Mouse (Mus musculus): ENCODE results near the gene Mamstr. TPM values are rescaled to one million over a fixed set of nuclear protein-coding genes. Genes with fewer than 3 reads are reported as not detected.

Gene Mamstr
- polyA plus RNA-seq, 1 experiment from 2014 or later, result 2.8 TPM

- H3K27me3 ChIP-seq (replicated peaks; ENCODE audit: control insufficient read depth, insufficient read depth, low read length), result peaks cover 62% of the 10 kb centered on the region
- no peak overlapping the region for H3K27ac ChIP-seq (ENCODE audit: low read depth, low read length)
- H3K9ac ChIP-seq (ENCODE audit: low read depth, low read length), result no peak overlapping the region
- TF ChIP-seq CTCF (IDR thresholded peaks at IDR 0.05; ENCODE audit: low read depth), result peak; percentile 52
- no peak for ATAC-seq
- H3K36me3 ChIP-seq (ENCODE audit: control insufficient read depth, insufficient read depth), result 0 out of 2 replicates have a peak, but pooled peaks cover 2% of the 10 kb centered on the region
- H3K4me3 ChIP-seq (ENCODE audit: low read depth, low read length), result no peak overlapping the region; the same call in 1 of the 2 replicates
- H3K4me1 ChIP-seq (replicated peaks; ENCODE audit: control insufficient read depth, insufficient read depth, low read length), result no peaks in the 10 kb centered on the region; the same call in 1 of the 2 replicates
- no peaks in the 10 kb centered on the region for H3K9me3 ChIP-seq (ENCODE audit: control insufficient read depth)
- H3K4me2 ChIP-seq (replicated peaks; ENCODE audit: low read depth), result peak overlapping the region; percentile 30; the same call in 1 of the 2 replicates
- 44% methylated on average over 35 of the region's 35 CpGs for WGBS
Observed at GRCm38 (mm10) chr7:45632499-45632898, 7.3 kb upstream of the Mamstr start.

GRCm38 (mm10) chr7:45634946-45635681 lies 4.7 kb upstream of the Mamstr start:
- H3K4me3 ChIP-seq (ENCODE audit: low read depth, low read length), result no peak overlapping the region
- no peak for TF ChIP-seq CTCF (IDR thresholded peaks at IDR 0.05; ENCODE audit: low read depth)
- H3K4me1 ChIP-seq (replicated peaks; ENCODE audit: control insufficient read depth, insufficient read depth, low read length), result no peaks in the 10 kb centered on the region
- H3K36me3 ChIP-seq (ENCODE audit: control insufficient read depth, insufficient read depth), result 0 out of 2 replicates have a peak, but pooled peaks cover 2% of the 10 kb centered on the region
- 82% methylated on average over 11 of the region's 11 CpGs for WGBS
- H3K27ac ChIP-seq (ENCODE audit: low read depth, low read length), result no peak overlapping the region
- no peak for ATAC-seq
- peaks cover 50% of the 10 kb centered on the region for H3K27me3 ChIP-seq (replicated peaks; ENCODE audit: control insufficient read depth, insufficient read depth, low read length)
- H3K9me3 ChIP-seq (ENCODE audit: control insufficient read depth), result no peaks in the 10 kb centered on the region
- no peak overlapping the region for H3K9ac ChIP-seq (ENCODE audit: low read depth, low read length)
- H3K4me2 ChIP-seq (replicated peaks; ENCODE audit: low read depth), result no peak overlapping the region

GRCm38 (mm10) chr7:45635711-45636688 lies 3.8 kb upstream of the Mamstr start:
- 74% methylated on average over 15 of the region's 15 CpGs for WGBS
- Histone ChIP-seq H3K27ac (ENCODE audit: low read depth, low read length) (no peak overlapping the region; the same call in none of the 2 replicates), H3K36me3 (ENCODE audit: control insufficient read depth, insufficient read depth) (0 out of 2 replicates have a peak, but pooled peaks cover 2% of the 10 kb centered on the region), H3K9ac (ENCODE audit: low read depth, low read length) (no peak overlapping the region), H3K27me3 (replicated peaks; ENCODE audit: control insufficient read depth, insufficient read depth, low read length) (peaks cover 46% of the 10 kb centered on the region), H3K4me2 (replicated peaks; ENCODE audit: low read depth) (no peak overlapping the region), H3K4me3 (ENCODE audit: low read depth, low read length) (no peak overlapping the region), H3K9me3 (ENCODE audit: control insufficient read depth) (no peaks in the 10 kb centered on the region), H3K4me1 (replicated peaks; ENCODE audit: control insufficient read depth, insufficient read depth, low read length) (no peaks in the 10 kb centered on the region)
- TF ChIP-seq CTCF (IDR thresholded peaks at IDR 0.05; ENCODE audit: low read depth), result no peak
- no peak for ATAC-seq

- Histone ChIP-seq H3K4me3 (ENCODE audit: low read depth, low read length) (no peak overlapping the region), H3K9ac (ENCODE audit: low read depth, low read length) (no peak overlapping the region), H3K4me2 (replicated peaks; ENCODE audit: low read depth) (no peak overlapping the region), H3K36me3 (ENCODE audit: control insufficient read depth, insufficient read depth) (0 out of 2 replicates have a peak, but pooled peaks cover 2% of the 10 kb centered on the region), H3K4me1 (replicated peaks; ENCODE audit: control insufficient read depth, insufficient read depth, low read length) (no peaks in the 10 kb centered on the region), H3K9me3 (ENCODE audit: control insufficient read depth) (no peaks in the 10 kb centered on the region), H3K27me3 (replicated peaks; ENCODE audit: control insufficient read depth, insufficient read depth, low read length) (peaks cover 43% of the 10 kb centered on the region; the same call in 1 of the 2 replicates), H3K27ac (ENCODE audit: low read depth, low read length) (no peak overlapping the region)
- 94% methylated on average over 6 of the region's 6 CpGs for WGBS
- TF ChIP-seq CTCF (IDR thresholded peaks at IDR 0.05; ENCODE audit: low read depth), result no peak
- no peak for ATAC-seq
Observed at GRCm38 (mm10) chr7:45637710-45638109, 2.1 kb upstream of the Mamstr start.

- H3K27ac ChIP-seq (ENCODE audit: low read depth, low read length), result no peak overlapping the region
- H3K9me3 ChIP-seq (ENCODE audit: control insufficient read depth), result no peaks in the 10 kb centered on the region
- TF ChIP-seq CTCF (IDR thresholded peaks at IDR 0.05; ENCODE audit: low read depth), result no peak
- whole genome bisulfite sequencing, result 31% methylated on average over 29 of the region's 29 CpGs
- peak overlapping the region; percentile 28 for H3K4me2 ChIP-seq (replicated peaks; ENCODE audit: low read depth)
- no peak overlapping the region for H3K4me3 ChIP-seq (ENCODE audit: low read depth, low read length)
- no peak overlapping the region for H3K9ac ChIP-seq (ENCODE audit: low read depth, low read length)
- peaks cover 37% of the 10 kb centered on the region; the same call in 1 of the 2 replicates for H3K27me3 ChIP-seq (replicated peaks; ENCODE audit: control insufficient read depth, insufficient read depth, low read length)
- H3K36me3 ChIP-seq (ENCODE audit: control insufficient read depth, insufficient read depth), result 0 out of 2 replicates have a peak, but pooled peaks cover 2% of the 10 kb centered on the region
- ATAC-seq, result peak; percentile 62
- H3K4me1 ChIP-seq (replicated peaks; ENCODE audit: control insufficient read depth, insufficient read depth, low read length), result no peaks in the 10 kb centered on the region
Observed at GRCm38 (mm10) chr7:45638623-45639401, 965 bp upstream of the Mamstr start.

Measured in intestine, postnatal 0 days (tissue).